Mouse (Mus musculus) liver, postnatal 0 days (tissue): ENCODE measurements at regions not wholly inside any gene's neighbourhood (a gene's known extent, or its start where the extent isn't known, plus 50 kb on each side); places are given as distances from the start of the nearest gene placed in this dataset.
A peak's percentile ranks its signal among the peaks of the same experiment; 100 is the strongest.

Experiments used
- CTCF ChIP-seq: sonication (generic); IDR thresholded peaks from 2 replicates; pipeline ENCODE4 v1.5.1; 2016; ENCODE audit warnings: antibody characterized with exemption, low read depth
- EP300 ChIP-seq: IDR thresholded peaks from 2 replicates; pipeline ENCODE4 v1.6.1; 2016; ENCODE audit warnings: antibody characterized with exemption, low read depth, mild to moderate bottlenecking

GRCm38 (mm10) chr10:125784896-125785295, 181.1 kb upstream of the Lrig3 start:
- peak; percentile 65 for TF ChIP-seq CTCF
- TF ChIP-seq EP300: no peak
